Mouse (Mus musculus): ENCODE data around the gene Thegl. TPM values are rescaled to one million over a fixed set of nuclear protein-coding genes. Genes with fewer than 3 reads are reported as not detected.

Thegl gene
- polyA plus RNA-seq, 1 experiment = not detected

GRCm38 (mm10) chr5:77038451-77038850 lies 22.6 kb downstream of the Thegl start:
- no peak overlapping the region for H3K4me3 ChIP-seq (ENCODE audit: low read depth, low read length)
- no peaks in the 10 kb centered on the region for H3K36me3 ChIP-seq (ENCODE audit: control insufficient read depth, insufficient read depth, low read length, poor library complexity, severe bottlenecking)
- no peak overlapping the region for H3K27ac ChIP-seq (ENCODE audit: insufficient read depth, low read length)
- H3K4me1 ChIP-seq (ENCODE audit: control insufficient read depth, insufficient read depth, low read length) = no peaks in the 10 kb centered on the region
- no peaks in the 10 kb centered on the region for H3K9me3 ChIP-seq (replicated peaks; ENCODE audit: control insufficient read depth, insufficient read depth, low read length, poor library complexity, severe bottlenecking)
- TF ChIP-seq EP300 (IDR thresholded peaks at IDR 0.05; ENCODE audit: insufficient read depth, low read depth, low read length) (no peak), CTCF (IDR thresholded peaks at IDR 0.05; ENCODE audit: low read depth, low read length) (no peak), POLR2A (IDR thresholded peaks at IDR 0.05; ENCODE audit: insufficient read depth, low read length) (no peak)
- H3K9ac ChIP-seq (ENCODE audit: low read depth, poor library complexity, severe bottlenecking) = no peak overlapping the region
- no peaks in the 10 kb centered on the region for H3K27me3 ChIP-seq (ENCODE audit: control insufficient read depth, insufficient read depth, low read length, poor library complexity, severe bottlenecking)

- no peak overlapping the region for H3K9ac ChIP-seq (ENCODE audit: low read depth, poor library complexity, severe bottlenecking)
- H3K36me3 ChIP-seq (ENCODE audit: control insufficient read depth, insufficient read depth, low read length, poor library complexity, severe bottlenecking) = no peaks in the 10 kb centered on the region
- TF ChIP-seq EP300 (IDR thresholded peaks at IDR 0.05; ENCODE audit: insufficient read depth, low read depth, low read length) (no peak), CTCF (IDR thresholded peaks at IDR 0.05; ENCODE audit: low read depth, low read length) (no peak), POLR2A (IDR thresholded peaks at IDR 0.05; ENCODE audit: insufficient read depth, low read length) (no peak)
- H3K9me3 ChIP-seq (replicated peaks; ENCODE audit: control insufficient read depth, insufficient read depth, low read length, poor library complexity, severe bottlenecking) = no peaks in the 10 kb centered on the region
- no peak overlapping the region for H3K4me3 ChIP-seq (ENCODE audit: low read depth, low read length)
- H3K4me1 ChIP-seq (ENCODE audit: control insufficient read depth, insufficient read depth, low read length) = no peaks in the 10 kb centered on the region
- no peak overlapping the region for H3K27ac ChIP-seq (ENCODE audit: insufficient read depth, low read length)
- no peaks in the 10 kb centered on the region for H3K27me3 ChIP-seq (ENCODE audit: control insufficient read depth, insufficient read depth, low read length, poor library complexity, severe bottlenecking)
Observed at GRCm38 (mm10) chr5:77039391-77039790, 23.6 kb downstream of the Thegl start.

- no peak overlapping the region for H3K9ac ChIP-seq (ENCODE audit: low read depth, poor library complexity, severe bottlenecking)
- no peaks in the 10 kb centered on the region for H3K9me3 ChIP-seq (replicated peaks; ENCODE audit: control insufficient read depth, insufficient read depth, low read length, poor library complexity, severe bottlenecking)
- TF ChIP-seq EP300 (IDR thresholded peaks at IDR 0.05; ENCODE audit: insufficient read depth, low read depth, low read length) = no peak
- no peak for TF ChIP-seq CTCF (IDR thresholded peaks at IDR 0.05; ENCODE audit: low read depth, low read length)
- no peak for TF ChIP-seq POLR2A (IDR thresholded peaks at IDR 0.05; ENCODE audit: insufficient read depth, low read length)
- H3K4me3 ChIP-seq (ENCODE audit: low read depth, low read length) = no peak overlapping the region
- H3K27me3 ChIP-seq (ENCODE audit: control insufficient read depth, insufficient read depth, low read length, poor library complexity, severe bottlenecking) = no peaks in the 10 kb centered on the region
- H3K36me3 ChIP-seq (ENCODE audit: control insufficient read depth, insufficient read depth, low read length, poor library complexity, severe bottlenecking) = no peaks in the 10 kb centered on the region
- H3K4me1 ChIP-seq (ENCODE audit: control insufficient read depth, insufficient read depth, low read length) = no peaks in the 10 kb centered on the region
- H3K27ac ChIP-seq (ENCODE audit: insufficient read depth, low read length) = no peak overlapping the region
Observed at GRCm38 (mm10) chr5:77044362-77044761, 28.5 kb downstream of the Thegl start.

GRCm38 (mm10) chr5:77052616-77053015 lies 36.8 kb downstream of the Thegl start:
- Histone ChIP-seq H3K4me3 (ENCODE audit: low read depth, low read length) (no peak overlapping the region), H3K27ac (ENCODE audit: insufficient read depth, low read length) (no peak overlapping the region), H3K4me1 (ENCODE audit: control insufficient read depth, insufficient read depth, low read length) (no peaks in the 10 kb centered on the region), H3K27me3 (ENCODE audit: control insufficient read depth, insufficient read depth, low read length, poor library complexity, severe bottlenecking) (no peaks in the 10 kb centered on the region; the same call in 1 of the 2 replicates), H3K36me3 (ENCODE audit: control insufficient read depth, insufficient read depth, low read length, poor library complexity, severe bottlenecking) (no peaks in the 10 kb centered on the region), H3K9ac (ENCODE audit: low read depth, poor library complexity, severe bottlenecking) (no peak overlapping the region), H3K9me3 (replicated peaks; ENCODE audit: control insufficient read depth, insufficient read depth, low read length, poor library complexity, severe bottlenecking) (no peaks in the 10 kb centered on the region)
- no peak for TF ChIP-seq POLR2A (IDR thresholded peaks at IDR 0.05; ENCODE audit: insufficient read depth, low read length)
- no peak for TF ChIP-seq CTCF (IDR thresholded peaks at IDR 0.05; ENCODE audit: low read depth, low read length)
- TF ChIP-seq EP300 (IDR thresholded peaks at IDR 0.05; ENCODE audit: insufficient read depth, low read depth, low read length) = no peak

- Histone ChIP-seq H3K4me3 (ENCODE audit: low read depth, low read length) (no peak overlapping the region), H3K27me3 (ENCODE audit: control insufficient read depth, insufficient read depth, low read length, poor library complexity, severe bottlenecking) (no peaks in the 10 kb centered on the region; the same call in 1 of the 2 replicates), H3K4me1 (ENCODE audit: control insufficient read depth, insufficient read depth, low read length) (no peaks in the 10 kb centered on the region), H3K9me3 (replicated peaks; ENCODE audit: control insufficient read depth, insufficient read depth, low read length, poor library complexity, severe bottlenecking) (no peaks in the 10 kb centered on the region), H3K36me3 (ENCODE audit: control insufficient read depth, insufficient read depth, low read length, poor library complexity, severe bottlenecking) (no peaks in the 10 kb centered on the region), H3K27ac (ENCODE audit: insufficient read depth, low read length) (no peak overlapping the region), H3K9ac (ENCODE audit: low read depth, poor library complexity, severe bottlenecking) (no peak overlapping the region)
- TF ChIP-seq POLR2A (IDR thresholded peaks at IDR 0.05; ENCODE audit: insufficient read depth, low read length) = no peak
- TF ChIP-seq EP300 (IDR thresholded peaks at IDR 0.05; ENCODE audit: insufficient read depth, low read depth, low read length) = no peak
- TF ChIP-seq CTCF (IDR thresholded peaks at IDR 0.05; ENCODE audit: low read depth, low read length) = no peak
Observed at GRCm38 (mm10) chr5:77056881-77057440, 41.1 kb downstream of the Thegl start.

- Histone ChIP-seq H3K9ac (ENCODE audit: low read depth, poor library complexity, severe bottlenecking) (no peak overlapping the region), H3K36me3 (ENCODE audit: control insufficient read depth, insufficient read depth, low read length, poor library complexity, severe bottlenecking) (no peaks in the 10 kb centered on the region), H3K4me3 (ENCODE audit: low read depth, low read length) (no peak overlapping the region), H3K27me3 (ENCODE audit: control insufficient read depth, insufficient read depth, low read length, poor library complexity, severe bottlenecking) (no peaks in the 10 kb centered on the region; the same call in 1 of the 2 replicates), H3K9me3 (replicated peaks; ENCODE audit: control insufficient read depth, insufficient read depth, low read length, poor library complexity, severe bottlenecking) (no peaks in the 10 kb centered on the region), H3K4me1 (ENCODE audit: control insufficient read depth, insufficient read depth, low read length) (no peaks in the 10 kb centered on the region), H3K27ac (ENCODE audit: insufficient read depth, low read length) (no peak overlapping the region)
- no peak for TF ChIP-seq POLR2A (IDR thresholded peaks at IDR 0.05; ENCODE audit: insufficient read depth, low read length)
- no peak for TF ChIP-seq EP300 (IDR thresholded peaks at IDR 0.05; ENCODE audit: insufficient read depth, low read depth, low read length)
- no peak for TF ChIP-seq CTCF (IDR thresholded peaks at IDR 0.05; ENCODE audit: low read depth, low read length)
Observed at GRCm38 (mm10) chr5:77060363-77060762, 44.5 kb downstream of the Thegl start.

Data from ES-Bruce4 (cell line).